Mouse (Mus musculus) layer of hippocampus, postnatal 36 days (tissue): Measurements from ENCODE around the gene Gen1. TPM values are rescaled to one million over a fixed set of nuclear protein-coding genes. Genes with fewer than 3 reads are reported as not detected.

Experiments used
- DNase-seq, 2 experiments: peaks; one replicate each; pipeline ENCODE4 v3.0.0; 2022
- total RNA-seq, 2 experiments: library from RNA; stranded (reverse); gene quantifications; 2 replicates each; pipeline ENCODE4 v1.2.3; 2021

Gene Gen1
- total RNA-seq = 1 to 10 TPM; 2.7 to 2.9 TPM

DNA sequence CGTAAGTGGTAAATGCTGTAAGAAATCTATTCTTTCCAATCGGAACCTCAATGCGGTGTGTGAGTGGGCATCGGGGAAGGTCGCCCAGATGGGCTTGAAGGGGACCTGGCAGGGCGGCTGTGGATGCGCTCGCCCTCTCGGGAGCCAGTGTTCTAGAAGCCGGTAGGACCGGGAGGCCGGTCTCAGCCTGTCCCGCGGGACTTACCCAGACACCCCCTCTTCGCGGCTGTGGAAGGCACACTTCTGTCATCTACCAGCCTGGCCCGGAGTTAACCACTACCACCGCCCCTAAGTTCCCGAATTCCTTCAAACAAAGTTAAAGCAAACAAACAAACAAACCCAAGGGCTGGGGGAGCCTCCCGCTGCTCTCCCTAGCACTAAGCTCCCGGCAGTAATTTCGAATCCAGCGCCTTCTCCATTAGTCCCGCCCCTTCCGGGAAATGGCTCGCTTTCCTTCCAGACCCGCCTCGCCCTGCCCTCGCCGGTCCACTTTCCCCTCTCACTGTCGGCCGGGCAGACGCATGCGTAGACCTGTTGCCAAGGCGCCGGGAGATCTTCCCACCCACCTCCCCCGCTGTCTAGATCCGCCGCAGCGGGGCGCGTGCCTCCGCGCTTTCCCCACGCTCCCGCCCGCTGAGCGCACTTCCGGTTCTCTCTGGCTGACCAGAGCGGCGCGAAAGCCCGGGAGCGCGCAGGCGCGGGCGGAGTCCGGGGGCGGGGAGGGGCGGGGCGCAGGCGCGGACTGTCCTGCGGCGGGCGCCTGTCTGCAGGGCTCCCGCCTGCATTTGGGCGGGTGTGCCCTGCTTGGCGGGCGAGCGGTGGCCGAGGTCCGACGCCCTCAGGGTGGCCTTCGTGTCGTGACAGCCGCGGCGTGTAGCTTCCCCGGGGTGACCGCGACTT, at the start of gene Gen1, which contains the start of gene Smc6:
Gen1 (minus strand) TSS at position 420 of the 900 bp plus-strand sequence.
Smc6 (plus strand) TSS at position 505 of the 900 bp plus-strand sequence.
- DNase-seq = peak; percentile 91 to 94

- DNase-seq = no peak
Measured at GRCm38 (mm10) chr12:11313840-11314239, 48.2 kb upstream of the Gen1 start.

- DNase-seq = no peak
Measured at GRCm38 (mm10) chr12:11311106-11311505, 45.5 kb upstream of the Gen1 start.

GRCm38 (mm10) chr12:11306753-11307645, 41.4 kb upstream of the Gen1 start:
- DNase-seq = no peak

- DNase-seq = no peak
Measured at GRCm38 (mm10) chr12:11300858-11301257, 35.3 kb upstream of the Gen1 start.

- DNase-seq = no peak
Measured at GRCm38 (mm10) chr12:11286382-11286781, 20.8 kb upstream of the Gen1 start.

DNA sequence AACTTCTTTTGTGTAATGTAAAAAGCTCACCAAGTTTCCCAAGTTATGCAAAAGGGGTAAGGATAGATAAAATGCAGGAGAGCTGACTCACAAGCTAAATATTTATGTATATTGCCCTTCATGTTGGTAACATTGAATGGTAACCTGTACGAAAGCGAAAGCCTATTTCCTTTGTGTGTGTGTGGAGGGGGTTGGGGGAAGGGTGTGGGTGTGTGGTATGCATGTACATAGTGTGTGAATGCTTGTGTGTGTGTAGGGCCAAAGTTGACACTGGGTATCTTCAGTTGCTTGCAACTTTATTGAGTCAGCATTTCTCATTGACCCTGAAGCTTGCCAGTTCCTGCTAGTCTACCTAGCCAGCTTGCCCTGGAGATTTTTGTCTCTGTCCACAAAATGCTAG, 16.0 kb upstream of the Gen1 start:
- DNase-seq = no peak

DNA sequence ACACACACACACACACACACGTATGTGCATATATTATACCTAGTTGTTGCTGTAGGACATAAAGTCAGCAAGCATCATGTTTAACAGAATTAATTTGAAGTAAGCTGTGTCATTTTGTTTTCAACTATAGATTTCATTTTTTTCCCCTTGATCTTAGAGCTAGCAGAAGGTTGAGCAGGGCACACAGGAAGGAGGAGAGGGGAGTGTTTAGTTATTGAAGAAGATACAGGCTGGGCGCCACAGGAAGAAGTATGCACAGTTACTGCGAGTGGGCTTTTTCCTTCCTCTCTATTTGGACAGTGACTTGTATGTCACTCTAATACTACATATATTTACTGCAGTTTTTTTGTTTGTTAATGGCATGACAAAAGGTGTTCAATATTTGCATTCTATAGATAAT, 14.3 kb upstream of the Gen1 start:
- no peak for DNase-seq

DNA sequence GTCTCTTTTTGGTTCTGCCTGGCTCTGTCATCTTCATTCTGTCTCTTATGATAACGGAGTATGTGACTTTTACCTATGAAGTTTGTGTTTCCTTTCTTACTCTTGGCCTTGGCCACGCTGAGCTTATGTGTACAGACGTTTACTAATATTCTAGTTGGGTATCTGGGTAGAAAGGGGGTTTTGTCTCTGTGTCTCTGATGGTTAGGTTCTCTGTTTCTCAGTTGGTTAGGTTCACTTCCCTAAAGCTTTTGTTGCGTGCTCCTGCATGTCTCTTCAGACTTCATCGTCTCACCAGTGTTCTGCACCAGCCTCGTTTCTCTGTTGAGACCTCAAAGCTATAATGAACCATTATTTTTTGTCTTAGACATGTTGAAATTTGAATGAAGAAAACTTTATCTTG, 11.6 kb upstream of the Gen1 start:
- DNase-seq = no peak

GRCm38 (mm10) chr12:11276632-11277031, 11.0 kb upstream of the Gen1 start:
- DNase-seq = no peak

DNA sequence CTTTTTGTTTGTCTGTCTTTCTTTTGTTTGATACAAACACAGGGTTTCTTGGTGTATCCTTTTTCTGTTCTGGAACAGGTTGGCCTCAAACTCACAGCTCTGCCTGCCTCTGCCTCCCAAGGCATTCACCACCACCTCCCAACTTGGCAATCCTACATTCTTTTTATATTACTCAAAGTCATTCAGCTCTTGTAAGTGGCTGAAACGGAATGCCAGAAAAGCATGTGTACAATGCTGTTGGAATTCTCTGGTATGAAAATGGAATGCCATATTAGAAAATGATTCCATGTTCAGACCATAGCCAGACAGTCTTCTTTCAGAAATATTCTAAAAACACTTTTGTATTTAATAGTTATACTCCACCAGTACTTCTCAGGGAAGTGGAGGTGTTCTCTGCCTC, 7.6 kb upstream of the Gen1 start:
- no peak for DNase-seq

DNA sequence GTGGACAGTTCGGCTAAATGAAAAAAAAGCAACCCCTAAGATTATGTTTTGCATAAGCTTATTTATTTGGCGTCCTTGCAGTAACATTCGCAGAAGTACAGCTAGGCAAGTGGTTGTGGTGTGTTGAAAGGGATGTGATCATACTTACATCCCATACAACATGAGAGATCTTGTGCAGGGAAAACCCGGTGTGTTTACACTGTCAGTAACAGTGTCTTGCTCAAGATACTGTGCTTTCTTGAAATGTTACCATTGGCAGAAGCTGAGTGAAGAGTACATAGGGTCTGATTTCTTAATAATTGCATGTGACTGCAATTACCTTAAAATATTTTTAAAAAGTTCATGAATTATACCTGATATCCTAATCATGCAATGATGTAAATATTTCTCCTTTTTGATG, 7.0 kb upstream of the Gen1 start:
- DNase-seq = no peak

DNA sequence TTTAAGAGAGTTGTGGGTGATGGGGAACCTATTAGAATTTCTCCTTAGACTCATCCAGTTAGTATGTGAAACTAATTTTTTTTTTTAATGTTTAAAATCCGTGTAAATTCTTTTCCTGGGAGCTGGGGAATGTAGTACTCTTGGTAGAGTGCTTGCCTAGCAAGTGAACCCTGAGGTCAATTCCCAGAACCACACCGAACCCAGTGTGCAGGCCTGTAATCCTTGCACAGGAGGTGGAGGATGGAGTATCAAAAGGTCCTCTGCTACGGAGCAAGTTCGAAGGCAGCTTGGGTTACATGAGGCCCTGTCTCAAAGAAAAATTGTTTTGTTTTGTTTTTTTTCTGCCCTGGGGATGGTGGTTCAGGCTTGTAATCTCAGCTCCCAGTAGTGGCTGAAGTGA, 1.4 kb upstream of the Gen1 start:
- DNase-seq = no peak

DNA sequence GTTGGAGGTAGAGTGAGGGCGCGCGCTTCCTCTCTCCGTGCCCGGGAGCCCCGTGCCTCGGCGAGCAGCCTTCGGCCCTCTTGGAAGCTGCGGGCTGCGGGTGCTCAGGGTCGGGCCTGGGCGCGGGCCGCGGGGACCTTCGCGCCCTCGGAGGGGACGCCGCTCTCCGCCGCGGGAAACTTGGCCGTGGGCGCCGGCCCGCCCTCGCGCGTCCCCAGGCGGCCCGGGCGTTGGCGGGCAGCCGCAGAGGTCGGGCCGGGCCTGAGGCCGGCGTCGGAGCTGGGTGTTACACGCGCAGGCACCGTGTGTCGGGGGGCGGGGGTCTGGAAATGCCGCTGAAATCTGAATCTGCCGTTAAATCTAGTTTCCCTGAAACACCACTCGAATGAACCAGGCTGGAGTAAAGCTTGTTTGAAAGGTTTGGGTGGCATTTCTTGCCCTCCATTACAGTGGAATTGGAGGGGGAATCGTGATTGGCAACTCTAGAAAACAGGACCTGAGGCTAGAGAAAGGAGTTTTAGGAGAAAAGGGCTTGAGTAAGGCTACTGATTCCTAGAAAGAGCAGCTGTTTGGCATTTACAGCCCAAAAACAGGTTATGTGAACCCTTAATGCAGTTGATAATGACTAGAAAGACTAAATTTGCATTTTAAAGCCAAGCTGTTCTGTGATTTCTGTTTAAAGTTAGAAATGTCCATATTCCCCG, 833 bp upstream of the Gen1 start:
- no peak for DNase-seq

DNA sequence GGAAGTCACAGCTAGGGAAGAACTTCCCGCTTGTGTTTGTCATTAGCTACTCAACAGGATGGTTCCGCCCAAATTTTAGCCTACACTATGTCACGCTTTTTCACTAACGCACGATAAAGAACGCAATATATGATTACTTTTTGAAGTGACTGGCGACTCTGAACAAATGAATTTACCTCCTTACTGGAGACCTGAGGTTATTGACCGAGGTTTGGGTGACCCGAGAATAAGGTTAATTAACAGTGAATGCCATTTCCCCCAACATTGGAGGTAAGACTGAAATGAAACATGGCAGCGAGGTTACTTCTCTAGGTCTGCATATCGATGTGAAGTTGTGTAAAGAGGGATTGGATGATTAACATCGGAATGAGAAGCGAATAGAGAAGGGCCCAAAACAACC, 706 bp downstream of the Gen1 start:
- DNase-seq = no peak

GRCm38 (mm10) chr12:11250322-11250721, 15.3 kb downstream of the Gen1 start:
- no peak for DNase-seq

DNA sequence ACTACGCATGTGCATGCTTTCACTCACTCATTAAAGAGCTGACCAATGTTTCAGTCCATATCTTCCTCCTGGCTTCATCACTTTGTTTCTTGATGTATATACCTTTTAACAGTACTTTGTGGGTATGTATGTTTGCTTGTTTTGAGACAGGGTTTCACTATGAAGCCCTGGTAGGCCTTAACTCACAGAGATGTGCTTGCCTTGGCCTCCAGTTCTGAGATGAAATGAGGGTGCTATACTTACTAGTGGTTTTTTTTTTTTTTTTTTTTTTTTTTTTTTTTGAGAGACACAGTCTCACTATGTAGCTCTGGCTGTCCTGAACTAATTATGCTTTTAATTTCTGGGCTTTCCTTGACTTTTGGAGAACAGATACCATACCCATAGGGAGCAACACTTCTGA, 18.1 kb downstream of the Gen1 start:
- DNase-seq = no peak

DNA sequence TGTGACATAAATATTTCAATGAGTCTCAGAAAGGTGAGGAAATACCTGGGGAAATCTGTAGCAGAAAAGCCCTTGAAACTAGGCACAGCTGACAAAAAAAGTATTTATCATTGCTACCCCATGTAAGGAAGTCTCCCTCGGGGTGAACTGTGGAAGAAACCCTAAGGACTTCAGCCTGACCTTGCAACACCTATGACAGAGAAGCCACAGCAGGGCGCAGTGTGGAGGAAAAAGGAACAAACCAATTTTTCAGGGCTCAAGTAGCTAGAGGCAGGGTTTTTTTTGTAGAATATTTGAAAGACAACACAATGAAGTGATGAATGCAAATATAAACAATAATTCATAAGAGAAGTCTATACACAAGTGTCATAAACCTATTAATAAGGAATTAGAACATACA, 29.6 kb downstream of the Gen1 start:
- no peak for DNase-seq

DNA sequence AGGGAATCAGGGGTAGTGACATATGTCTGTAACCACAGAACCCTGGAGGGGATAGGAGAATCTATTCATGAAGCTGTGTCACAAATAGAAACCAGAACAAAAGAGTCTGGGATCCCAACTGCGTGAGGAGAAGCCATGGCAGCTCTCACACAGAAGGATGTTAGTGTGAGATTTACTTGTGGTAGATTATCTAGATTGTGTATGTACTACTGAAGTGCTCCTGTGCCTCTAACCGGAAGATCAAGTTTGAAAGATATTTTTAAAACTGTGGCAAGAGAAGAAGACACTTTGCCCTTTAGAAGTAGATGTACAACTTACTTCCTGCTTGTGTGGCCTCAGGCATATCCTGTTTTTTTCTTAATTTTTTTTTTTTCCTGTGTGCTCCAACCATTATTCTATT, 35.3 kb downstream of the Gen1 start:
- no peak for DNase-seq

DNA sequence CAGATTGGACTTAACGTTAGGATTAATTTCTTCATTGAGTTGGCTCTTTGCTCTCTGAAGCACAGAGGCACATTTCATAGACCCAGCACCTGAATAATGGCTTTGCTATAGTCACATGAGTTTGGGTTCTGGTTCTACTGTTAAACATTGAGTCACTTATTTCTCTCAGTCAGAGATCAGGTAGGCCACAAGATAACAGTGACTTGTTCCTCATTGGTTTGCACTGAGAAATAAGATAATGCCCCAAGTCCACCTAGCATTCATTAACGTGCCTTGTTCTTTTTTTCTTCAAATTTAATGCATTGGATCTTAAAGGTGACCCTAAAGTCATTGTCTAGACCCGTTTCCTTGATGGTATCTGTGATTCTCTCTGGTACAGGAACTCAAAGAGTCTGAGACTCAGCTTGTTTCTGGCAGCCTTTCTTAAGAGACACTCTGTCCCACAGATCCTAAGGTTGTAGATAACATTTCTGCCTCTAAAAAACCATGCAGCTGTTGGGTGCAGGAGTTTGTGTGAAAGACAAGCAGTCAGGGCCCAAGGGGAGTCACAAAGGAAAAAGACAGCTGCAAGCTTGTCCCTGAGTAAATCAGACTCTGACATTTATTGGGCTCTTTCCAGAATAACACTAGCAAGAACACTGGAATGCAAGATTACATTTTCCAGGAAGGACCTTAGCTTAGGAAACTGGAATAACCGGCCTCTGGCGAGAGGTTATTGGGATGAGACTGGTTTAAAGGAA, 38.9 kb downstream of the Gen1 start:
- no peak for DNase-seq

- DNase-seq = no peak
Measured at GRCm38 (mm10) chr12:11226123-11226522, 39.5 kb downstream of the Gen1 start.

- DNase-seq = no peak
Measured at GRCm38 (mm10) chr12:11224722-11225121, 40.9 kb downstream of the Gen1 start.
